Mouse (Mus musculus): Measurements from ENCODE around the gene Adamts9. TPM values are rescaled to one million over a fixed set of nuclear protein-coding genes. Genes with fewer than 3 reads are reported as not detected.

The Adamts9 gene
- polyA plus RNA-seq, 1 experiment from 2014 or later: 4.9 TPM

DNA sequence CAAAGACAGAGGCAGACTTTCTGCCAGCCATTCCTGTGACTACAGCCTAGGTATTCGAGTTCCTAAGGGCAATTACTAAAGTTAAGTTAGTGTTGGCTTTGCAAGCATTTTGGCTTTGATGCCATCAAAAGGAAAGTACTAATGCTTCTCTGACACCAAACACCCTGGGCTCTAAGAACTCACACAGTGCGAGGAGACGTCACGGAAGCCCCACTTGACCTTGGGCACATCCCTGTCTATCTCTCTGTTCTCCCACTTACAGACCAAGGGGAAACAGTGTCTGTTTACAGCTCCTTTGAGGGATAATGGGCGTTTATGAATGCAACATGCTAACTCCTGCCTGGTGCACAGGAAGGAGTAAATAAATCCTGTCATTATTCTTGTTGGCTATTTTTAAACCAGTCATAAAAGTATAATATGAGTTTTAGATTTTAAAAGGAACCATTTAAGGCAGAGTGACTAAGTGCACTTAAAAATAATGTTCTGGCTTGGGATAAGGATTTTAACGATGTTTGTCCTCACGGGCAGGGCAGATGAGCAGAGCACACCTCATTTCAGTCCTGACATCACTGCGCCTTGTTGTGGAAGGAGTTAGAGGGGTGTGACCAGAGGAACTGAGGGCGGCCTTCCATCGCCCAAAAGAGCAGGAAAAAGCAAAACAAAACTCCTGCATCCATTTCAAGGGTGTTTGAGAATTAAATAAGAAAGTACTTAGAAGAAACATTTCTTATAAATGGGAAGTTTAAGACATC is 22.2 kb downstream of the Adamts9 start:
- Histone ChIP-seq H3K9ac (replicated peaks; ENCODE audit: low read length) (no peak overlapping the region), H3K4me2 (ENCODE audit: low read depth, low read length) (no peak overlapping the region), H3K27ac (replicated peaks; ENCODE audit: low read depth, low read length) (no peak overlapping the region), H3K9me3 (replicated peaks; ENCODE audit: control insufficient read depth, low read length) (no peaks in the 10 kb centered on the region), H3K4me3 (ENCODE audit: low read depth, low read length) (no peak overlapping the region), H3K4me1 (ENCODE audit: control insufficient read depth, insufficient read depth, low read length) (no peaks in the 10 kb centered on the region), H3K36me3 (replicated peaks; ENCODE audit: control insufficient read depth, insufficient read depth, low read depth, low read length) (no peaks in the 10 kb centered on the region), H3K27me3 (ENCODE audit: control insufficient read depth, insufficient read depth, low read length) (no peaks in the 10 kb centered on the region)
- DNase-seq (ENCODE audit: low spot score) (no peak), ATAC-seq (replicated peaks; ENCODE audit: insufficient number of reproducible peaks, low FRiP score, low TSS enrichment, low read depth) (no peak)
- 62% methylated on average over 10 of the region's 10 CpGs for WGBS

DNA sequence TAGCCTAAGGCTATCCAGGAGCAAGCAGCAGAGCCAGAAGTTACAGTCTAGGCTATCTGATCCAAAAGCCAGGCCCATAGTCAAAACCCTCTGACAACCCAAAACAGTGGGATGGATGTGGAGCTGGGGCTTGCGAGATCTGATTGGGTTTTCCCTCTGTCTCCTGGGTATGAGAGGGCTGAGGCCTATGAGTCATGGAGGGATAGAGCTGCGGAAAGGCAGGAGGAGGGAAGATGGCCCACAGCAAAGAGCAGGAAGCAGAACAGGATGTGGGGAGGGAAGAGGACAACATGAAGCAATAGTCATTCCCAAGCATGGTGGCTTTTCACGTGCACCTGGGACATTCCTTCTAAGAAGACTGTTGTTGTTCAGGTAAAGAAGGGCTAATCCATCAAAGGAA is 32.7 kb downstream of the Adamts9 start:
- no peaks in the 10 kb centered on the region for H3K4me1 ChIP-seq (ENCODE audit: control insufficient read depth, insufficient read depth, low read length)
- ATAC-seq (replicated peaks; ENCODE audit: insufficient number of reproducible peaks, low FRiP score, low TSS enrichment, low read depth) (no peak), DNase-seq (ENCODE audit: low spot score) (no peak)
- H3K27ac ChIP-seq (replicated peaks; ENCODE audit: low read depth, low read length): no peak overlapping the region
- no peak overlapping the region for H3K4me3 ChIP-seq (ENCODE audit: low read depth, low read length)
- no peaks in the 10 kb centered on the region for H3K36me3 ChIP-seq (replicated peaks; ENCODE audit: control insufficient read depth, insufficient read depth, low read depth, low read length)
- H3K4me2 ChIP-seq (ENCODE audit: low read depth, low read length): no peak overlapping the region
- no peaks in the 10 kb centered on the region for H3K27me3 ChIP-seq (ENCODE audit: control insufficient read depth, insufficient read depth, low read length)
- H3K9me3 ChIP-seq (replicated peaks; ENCODE audit: control insufficient read depth, low read length): no peaks in the 10 kb centered on the region
- WGBS: 50% methylated on average over 3 of the region's 3 CpGs
- no peak overlapping the region for H3K9ac ChIP-seq (replicated peaks; ENCODE audit: low read length)

DNA sequence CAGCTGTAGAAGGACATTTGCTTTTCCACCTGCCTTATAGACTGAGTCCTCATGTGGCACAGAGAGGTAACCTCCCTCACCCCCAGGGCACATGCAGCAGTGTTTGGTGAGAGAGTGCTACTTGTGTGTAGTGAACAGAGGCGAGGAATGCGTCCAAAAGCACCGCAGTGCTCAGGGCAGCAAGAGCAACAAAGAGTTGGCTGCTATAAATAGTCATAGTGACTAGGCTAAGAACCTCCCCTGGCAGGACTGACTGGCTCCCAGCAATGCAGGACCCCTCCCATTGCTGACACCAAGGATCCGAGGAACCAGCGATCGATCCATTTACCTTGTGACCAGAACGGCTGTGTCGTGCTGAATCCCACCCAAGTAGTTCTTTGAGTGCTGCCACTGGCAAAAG is 33.9 kb downstream of the Adamts9 start:
- H3K4me2 ChIP-seq (ENCODE audit: low read depth, low read length): no peak overlapping the region
- H3K4me1 ChIP-seq (ENCODE audit: control insufficient read depth, insufficient read depth, low read length): no peaks in the 10 kb centered on the region
- ATAC-seq (replicated peaks; ENCODE audit: insufficient number of reproducible peaks, low FRiP score, low TSS enrichment, low read depth) (no peak), DNase-seq (ENCODE audit: low spot score) (no peak)
- no peak overlapping the region for H3K27ac ChIP-seq (replicated peaks; ENCODE audit: low read depth, low read length)
- H3K27me3 ChIP-seq (ENCODE audit: control insufficient read depth, insufficient read depth, low read length): no peaks in the 10 kb centered on the region
- H3K9me3 ChIP-seq (replicated peaks; ENCODE audit: control insufficient read depth, low read length): no peaks in the 10 kb centered on the region
- no peaks in the 10 kb centered on the region for H3K36me3 ChIP-seq (replicated peaks; ENCODE audit: control insufficient read depth, insufficient read depth, low read depth, low read length)
- no peak overlapping the region for H3K9ac ChIP-seq (replicated peaks; ENCODE audit: low read length)
- WGBS: 39% methylated on average over 8 of the region's 8 CpGs
- H3K4me3 ChIP-seq (ENCODE audit: low read depth, low read length): no peak overlapping the region

DNA sequence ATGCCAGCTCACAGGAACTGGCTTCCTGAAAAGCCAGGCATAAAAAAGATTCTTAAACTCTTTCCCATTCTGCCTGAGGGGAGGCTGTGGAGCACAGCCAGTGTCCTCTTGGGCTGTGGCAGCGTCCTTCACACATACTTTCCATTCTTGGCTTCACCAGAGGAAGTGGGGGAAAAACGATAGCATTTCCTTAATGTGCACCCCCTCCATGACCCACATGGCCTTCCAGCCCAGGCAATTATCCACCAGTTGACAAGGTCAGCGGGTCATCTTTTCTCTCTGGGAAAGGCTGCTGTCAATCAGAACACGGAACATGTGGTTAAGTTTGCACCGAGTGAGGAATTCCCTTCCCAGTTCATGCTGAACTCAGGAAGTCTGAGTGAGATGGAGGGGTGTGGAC is 37.4 kb downstream of the Adamts9 start:
- Histone ChIP-seq H3K4me3 (ENCODE audit: low read depth, low read length) (no peak overlapping the region), H3K36me3 (replicated peaks; ENCODE audit: control insufficient read depth, insufficient read depth, low read depth, low read length) (no peaks in the 10 kb centered on the region; the same call in 1 of the 2 replicates), H3K9me3 (replicated peaks; ENCODE audit: control insufficient read depth, low read length) (no peaks in the 10 kb centered on the region), H3K4me1 (ENCODE audit: control insufficient read depth, insufficient read depth, low read length) (no peaks in the 10 kb centered on the region), H3K27ac (replicated peaks; ENCODE audit: low read depth, low read length) (no peak overlapping the region), H3K4me2 (ENCODE audit: low read depth, low read length) (no peak overlapping the region), H3K27me3 (ENCODE audit: control insufficient read depth, insufficient read depth, low read length) (no peaks in the 10 kb centered on the region), H3K9ac (replicated peaks; ENCODE audit: low read length) (no peak overlapping the region)
- DNase-seq (ENCODE audit: low spot score): peak; percentile 60
- ATAC-seq (replicated peaks; ENCODE audit: insufficient number of reproducible peaks, low FRiP score, low TSS enrichment, low read depth): no peak
- 5% methylated on average over 5 of the region's 5 CpGs for WGBS

DNA sequence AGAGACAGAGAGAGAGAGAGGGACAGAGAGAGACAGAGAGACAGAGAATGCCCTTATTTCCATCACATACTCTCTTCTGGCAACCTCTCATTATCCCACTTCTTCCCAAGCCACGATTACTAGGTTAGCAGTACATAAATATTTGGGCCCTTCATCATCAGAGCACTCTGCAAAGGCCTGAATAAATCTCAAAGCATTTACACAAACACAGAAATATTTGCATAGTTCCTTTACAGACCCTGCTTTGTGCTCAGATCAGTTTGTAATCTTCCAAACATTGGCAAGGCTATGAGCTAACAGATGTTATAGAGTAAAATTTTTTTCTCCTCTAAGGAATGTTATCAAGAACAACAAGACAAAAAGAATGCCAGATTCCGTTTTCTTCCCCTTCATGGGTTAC is 38.8 kb downstream of the Adamts9 start:
- Histone ChIP-seq H3K9me3 (replicated peaks; ENCODE audit: control insufficient read depth, low read length) (no peaks in the 10 kb centered on the region), H3K4me2 (ENCODE audit: low read depth, low read length) (no peak overlapping the region), H3K36me3 (replicated peaks; ENCODE audit: control insufficient read depth, insufficient read depth, low read depth, low read length) (no peaks in the 10 kb centered on the region; the same call in 1 of the 2 replicates), H3K4me1 (ENCODE audit: control insufficient read depth, insufficient read depth, low read length) (no peaks in the 10 kb centered on the region), H3K9ac (replicated peaks; ENCODE audit: low read length) (no peak overlapping the region), H3K27me3 (ENCODE audit: control insufficient read depth, insufficient read depth, low read length) (no peaks in the 10 kb centered on the region), H3K27ac (replicated peaks; ENCODE audit: low read depth, low read length) (no peak overlapping the region), H3K4me3 (ENCODE audit: low read depth, low read length) (no peak overlapping the region)
- ATAC-seq (replicated peaks; ENCODE audit: insufficient number of reproducible peaks, low FRiP score, low TSS enrichment, low read depth) (no peak), DNase-seq (ENCODE audit: low spot score) (no peak)
- WGBS: 39% methylated on average over 2 of the region's 2 CpGs

DNA sequence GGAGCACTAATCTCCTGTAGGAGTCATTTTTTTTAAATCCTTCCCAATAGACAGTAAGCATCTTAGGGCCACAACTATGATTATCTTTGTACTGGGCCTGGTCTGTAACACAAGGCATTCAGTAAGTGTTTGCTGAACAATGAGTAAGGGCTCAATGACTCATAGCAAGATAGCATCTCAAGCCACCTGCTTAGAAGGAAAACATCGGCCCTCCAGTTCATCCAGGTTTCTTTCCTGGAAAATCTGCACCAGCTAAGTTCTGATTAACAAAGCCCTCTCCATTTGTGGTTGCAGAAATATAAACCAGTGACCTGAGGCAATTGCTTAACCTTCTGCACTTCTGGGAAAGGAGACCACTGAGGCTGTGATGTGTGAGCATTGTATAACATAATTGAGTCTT is 39.3 kb downstream of the Adamts9 start:
- no peaks in the 10 kb centered on the region for H3K9me3 ChIP-seq (replicated peaks; ENCODE audit: control insufficient read depth, low read length)
- ATAC-seq (replicated peaks; ENCODE audit: insufficient number of reproducible peaks, low FRiP score, low TSS enrichment, low read depth) (no peak), DNase-seq (ENCODE audit: low spot score) (no peak)
- H3K9ac ChIP-seq (replicated peaks; ENCODE audit: low read length): no peak overlapping the region
- H3K4me2 ChIP-seq (ENCODE audit: low read depth, low read length): no peak overlapping the region
- H3K4me1 ChIP-seq (ENCODE audit: control insufficient read depth, insufficient read depth, low read length): no peaks in the 10 kb centered on the region
- no peaks in the 10 kb centered on the region for H3K27me3 ChIP-seq (ENCODE audit: control insufficient read depth, insufficient read depth, low read length)
- no peak overlapping the region for H3K27ac ChIP-seq (replicated peaks; ENCODE audit: low read depth, low read length)
- no peaks in the 10 kb centered on the region; the same call in 1 of the 2 replicates for H3K36me3 ChIP-seq (replicated peaks; ENCODE audit: control insufficient read depth, insufficient read depth, low read depth, low read length)
- no peak overlapping the region for H3K4me3 ChIP-seq (ENCODE audit: low read depth, low read length)
- 60% methylated on average over 1 of the region's 1 CpGs for WGBS

DNA sequence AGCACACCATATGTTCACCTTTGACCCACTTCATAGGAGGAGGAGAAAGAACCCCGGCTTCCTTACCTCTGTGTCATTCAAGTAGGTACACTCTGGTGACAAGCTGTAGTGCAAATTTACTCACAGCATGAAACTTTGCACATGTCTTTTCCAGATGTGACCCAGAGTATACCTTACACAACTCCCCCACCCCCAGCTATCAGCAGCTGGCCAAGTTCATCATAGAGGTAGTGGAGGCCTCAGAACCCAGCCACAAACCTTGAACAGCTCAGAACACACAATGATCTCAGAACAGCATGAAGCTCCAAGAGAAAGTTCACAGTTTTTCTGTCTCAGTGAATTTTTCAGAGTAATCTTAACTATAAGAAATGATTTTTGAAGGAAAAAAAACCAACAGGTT is 51.8 kb downstream of the Adamts9 start:
- 34% methylated on average over 1 of the region's 1 CpGs for WGBS
- ATAC-seq (replicated peaks; ENCODE audit: insufficient number of reproducible peaks, low FRiP score, low TSS enrichment, low read depth): no peak
- Histone ChIP-seq H3K9ac (replicated peaks; ENCODE audit: low read length) (no peak overlapping the region), H3K4me1 (ENCODE audit: control insufficient read depth, insufficient read depth, low read length) (peaks cover 3% of the 10 kb centered on the region; the same call in 1 of the 2 replicates), H3K4me2 (ENCODE audit: low read depth, low read length) (no peak overlapping the region), H3K4me3 (ENCODE audit: low read depth, low read length) (no peak overlapping the region), H3K27me3 (ENCODE audit: control insufficient read depth, insufficient read depth, low read length) (no peaks in the 10 kb centered on the region), H3K36me3 (replicated peaks; ENCODE audit: control insufficient read depth, insufficient read depth, low read depth, low read length) (no peaks in the 10 kb centered on the region), H3K9me3 (replicated peaks; ENCODE audit: control insufficient read depth, low read length) (no peaks in the 10 kb centered on the region), H3K27ac (replicated peaks; ENCODE audit: low read depth, low read length) (no peak overlapping the region)
- DNase-seq (ENCODE audit: low spot score): peak; percentile 47

DNA sequence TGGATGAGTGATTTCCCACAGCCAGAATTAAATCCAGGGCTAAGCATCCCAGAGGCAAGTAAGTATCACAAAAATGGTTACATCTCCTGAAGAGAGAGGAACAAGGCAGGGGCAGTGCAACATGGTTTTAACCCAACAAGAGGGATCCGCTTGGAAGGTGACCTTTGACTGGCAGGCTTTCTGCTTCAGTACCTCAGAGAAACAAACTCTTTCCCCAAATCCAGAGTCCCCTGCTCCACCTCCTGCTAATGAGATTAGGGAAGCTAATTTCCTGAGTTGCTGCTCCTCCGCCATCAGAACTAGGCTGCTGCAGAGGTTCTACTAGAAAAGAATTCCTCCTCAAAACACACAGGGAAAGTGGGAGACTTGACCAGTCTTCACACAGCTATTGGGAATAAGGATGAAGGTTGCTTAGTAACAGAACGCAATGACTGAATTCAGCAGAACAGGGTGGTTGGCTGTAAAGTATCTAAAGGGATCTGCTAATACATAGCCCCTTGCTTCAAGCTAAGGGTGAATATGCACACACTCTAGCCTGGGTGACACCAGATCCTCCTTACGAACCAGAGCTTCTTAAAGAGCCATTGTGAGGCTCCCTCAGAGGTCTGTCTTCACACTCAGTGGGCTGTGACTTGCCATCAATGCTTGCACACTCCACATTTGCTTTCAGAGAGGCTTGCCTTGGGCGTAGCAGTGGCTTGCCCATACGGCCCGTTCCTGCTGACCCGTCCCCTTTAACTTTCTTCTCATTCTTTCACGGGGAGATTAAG is 60.0 kb downstream of the Adamts9 start:
- ATAC-seq (replicated peaks; ENCODE audit: insufficient number of reproducible peaks, low FRiP score, low TSS enrichment, low read depth): no peak
- Histone ChIP-seq H3K9me3 (replicated peaks; ENCODE audit: control insufficient read depth, low read length) (no peaks in the 10 kb centered on the region), H3K4me1 (ENCODE audit: control insufficient read depth, insufficient read depth, low read length) (no peaks in the 10 kb centered on the region), H3K27ac (replicated peaks; ENCODE audit: low read depth, low read length) (no peak overlapping the region), H3K4me2 (ENCODE audit: low read depth, low read length) (no peak overlapping the region), H3K4me3 (ENCODE audit: low read depth, low read length) (no peak overlapping the region), H3K27me3 (ENCODE audit: control insufficient read depth, insufficient read depth, low read length) (no peaks in the 10 kb centered on the region), H3K36me3 (replicated peaks; ENCODE audit: control insufficient read depth, insufficient read depth, low read depth, low read length) (no peaks in the 10 kb centered on the region; the same call in 1 of the 2 replicates), H3K9ac (replicated peaks; ENCODE audit: low read length) (no peak overlapping the region)
- WGBS: 30% methylated on average over 9 of the region's 9 CpGs
- DNase-seq (ENCODE audit: low spot score): peak; percentile 18
